Mouse (Mus musculus) limb, embryonic 13.5 days (tissue): ENCODE results near the gene Gm10644. TPM values are rescaled to one million over a fixed set of nuclear protein-coding genes. Genes with fewer than 3 reads are reported as not detected.
A peak's percentile ranks its signal among the peaks of the same experiment; 100 is the strongest.

Experiments used
- ATAC-seq: fragments of 200-750 bp; cut with Nextera tagmentation; 2 replicates; pipeline ENCODE4 v1.8.0; 2017; ENCODE audit warnings: low read depth, moderate number of reproducible peaks, moderate TSS enrichment; ENCODE audit not compliant: low FRiP score
- H3K27ac ChIP-seq: fragments of 300-500 bp; sonication (generic); 2 replicates; pipeline ENCODE4 v1.5.1; 2015; ENCODE audit warnings: inconsistent platforms, mild to moderate bottlenecking, moderate library complexity
- H3K27me3 ChIP-seq: fragments of 300-500 bp; sonication (generic); 2 replicates; pipeline ENCODE4 v1.6.1; 2015; ENCODE audit warnings: mild to moderate bottlenecking, inconsistent platforms
- H3K36me3 ChIP-seq: fragments of 300-500 bp; sonication (generic); 2 replicates; pipeline ENCODE4 v1.6.1; 2015; ENCODE audit warnings: inconsistent platforms, mild to moderate bottlenecking, moderate library complexity
- H3K4me1 ChIP-seq: fragments of 300-500 bp; sonication (generic); 2 replicates; pipeline ENCODE4 v1.6.1; 2015; ENCODE audit warnings: inconsistent platforms
- H3K4me2 ChIP-seq: fragments of 300-500 bp; sonication (generic); replicated peaks from 2 replicates; pipeline ENCODE4 v1.6.1; 2015; ENCODE audit warnings: inconsistent platforms, mild to moderate bottlenecking, moderate library complexity
- H3K4me3 ChIP-seq: fragments of 300-500 bp; sonication (generic); 2 replicates; pipeline ENCODE4 v1.5.1; 2015; ENCODE audit warnings: moderate library complexity, mild to moderate bottlenecking, inconsistent platforms
- H3K9ac ChIP-seq: fragments of 300-500 bp; sonication (generic); 2 replicates; pipeline ENCODE4 v1.6.1; 2015; ENCODE audit warnings: mild to moderate bottlenecking, inconsistent platforms
- H3K9me3 ChIP-seq: fragments of 300-500 bp; sonication (generic); 2 replicates; pipeline ENCODE4 v1.6.1; 2016; ENCODE audit warnings: inconsistent platforms
- WGBS: fragments of 180-500 bp; shearing (Covaris S2); methylation state at CpG from one replicate; pipeline ENCODE4 v1.1.7; 2015; 5-methylcytosine and 5-hydroxymethylcytosine counted together
- polyA plus RNA-seq: library from polyadenylated mRNA; unstranded; fragments of >200 nt; fragmentation: Nextera tagmentation; extraction: Ambion mirVana; gene quantifications from 2 replicates; pipeline ENCODE4 v1.2.1, GENCODE M21; 2015

The Gm10644 gene
- polyA plus RNA-seq, 1 experiment from 2014 or later = 0.43 TPM

DNA sequence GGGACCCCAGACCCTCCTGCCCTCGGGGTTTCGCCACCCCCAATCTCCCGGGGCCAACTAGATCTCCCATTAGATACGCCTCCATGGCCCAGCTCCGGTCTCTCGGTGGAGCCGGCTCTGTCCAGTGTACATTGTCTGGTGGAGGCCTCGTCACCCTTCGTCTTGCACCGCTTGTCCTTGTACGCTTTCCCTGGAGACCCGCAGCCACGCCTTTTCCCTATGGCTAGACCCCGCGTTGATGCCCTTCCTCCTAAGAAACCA, 883 bp upstream of the Gm10644 start:
- 2% methylated on average over 15 of the region's 15 CpGs for WGBS
- H3K9ac ChIP-seq = peak overlapping the region; percentile 67
- no peaks in the 10 kb centered on the region for H3K27me3 ChIP-seq
- H3K9me3 ChIP-seq = no peaks in the 10 kb centered on the region
- ATAC-seq = no peak
- peak overlapping the region; percentile 91 for H3K4me2 ChIP-seq
- no peaks in the 10 kb centered on the region for H3K36me3 ChIP-seq
- H3K4me3 ChIP-seq = peak overlapping the region; percentile 62
- H3K4me1 ChIP-seq = peaks cover 19% of the 10 kb centered on the region
- no peak overlapping the region for H3K27ac ChIP-seq

DNA sequence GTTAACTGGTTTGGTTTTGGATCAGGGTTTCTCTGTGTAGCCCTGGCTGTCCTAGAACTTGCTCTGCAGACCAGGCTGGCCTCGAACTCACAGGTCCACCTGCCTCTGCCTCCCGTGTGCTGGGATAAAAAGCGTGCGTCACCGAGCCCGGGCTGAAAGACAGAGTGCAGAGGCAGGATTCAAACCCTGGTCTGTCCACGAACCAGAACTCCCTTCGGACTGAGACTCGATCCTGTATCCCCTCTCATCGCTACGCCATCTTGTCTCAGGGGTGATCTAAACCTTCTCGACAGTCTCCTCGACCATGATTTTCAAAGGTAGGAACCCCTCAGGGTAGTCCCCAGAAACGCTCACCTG, 278 bp downstream of the Gm10644 start:
- no peaks in the 10 kb centered on the region for H3K27me3 ChIP-seq
- peaks cover 19% of the 10 kb centered on the region for H3K4me1 ChIP-seq
- no peak; the same call in 1 of the 2 replicates for ATAC-seq
- H3K36me3 ChIP-seq = no peaks in the 10 kb centered on the region
- no peaks in the 10 kb centered on the region for H3K9me3 ChIP-seq
- H3K4me3 ChIP-seq = peak overlapping the region; percentile 62
- 2% methylated on average over 14 of the region's 14 CpGs for WGBS
- peak overlapping the region; percentile 67 for H3K9ac ChIP-seq
- no peak overlapping the region for H3K27ac ChIP-seq
- H3K4me2 ChIP-seq = peak overlapping the region; percentile 91

DNA sequence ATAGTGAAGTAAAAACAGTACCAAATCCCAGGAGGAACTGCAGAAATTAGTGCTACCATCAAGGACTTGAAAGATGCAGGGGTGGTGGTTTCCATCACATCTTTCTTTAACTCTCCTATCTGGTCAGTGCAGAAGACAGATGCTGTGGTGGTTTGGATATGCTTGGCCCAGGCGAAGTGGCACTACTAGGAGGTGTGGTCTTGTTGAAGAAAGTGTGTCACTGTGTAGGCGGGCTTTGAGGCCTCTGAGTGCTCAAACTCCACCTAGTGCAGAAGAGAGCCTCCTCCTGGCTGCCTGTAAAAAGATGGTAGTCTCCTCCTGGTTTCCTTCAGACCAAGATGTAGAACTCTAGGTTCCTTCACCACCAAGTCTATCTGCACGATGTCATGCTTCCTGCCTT, 9.5 kb downstream of the Gm10644 start:
- Histone ChIP-seq H3K36me3 (no peaks in the 10 kb centered on the region), H3K9me3 (no peaks in the 10 kb centered on the region), H3K27me3 (no peaks in the 10 kb centered on the region), H3K4me1 (no peaks in the 10 kb centered on the region), H3K4me2 (no peak overlapping the region), H3K27ac (no peak overlapping the region), H3K9ac (no peak overlapping the region), H3K4me3 (no peak overlapping the region)
- WGBS = 62% methylated on average over 3 of the region's 3 CpGs
- ATAC-seq = no peak

DNA sequence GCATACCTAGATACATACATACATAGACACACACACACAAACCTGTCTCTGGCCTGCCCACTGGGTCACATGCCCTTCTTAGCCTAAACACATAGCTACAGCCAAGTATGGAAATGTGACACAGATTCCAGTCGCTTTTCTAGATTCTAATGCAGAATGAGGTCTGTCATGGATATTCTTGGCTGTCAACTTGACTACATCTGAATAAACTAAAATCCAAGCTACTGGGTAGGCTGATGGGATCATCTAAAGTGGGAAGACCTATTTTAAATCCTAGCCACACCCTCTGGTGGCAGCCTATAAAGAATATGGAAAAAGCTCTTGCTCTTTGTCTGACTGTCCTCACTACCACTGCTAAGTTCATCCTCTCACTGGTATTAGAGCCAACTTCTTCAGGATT, 12.6 kb downstream of the Gm10644 start:
- WGBS = 81% methylated on average over 1 of the region's 1 CpGs
- H3K4me1 ChIP-seq = no peaks in the 10 kb centered on the region

DNA sequence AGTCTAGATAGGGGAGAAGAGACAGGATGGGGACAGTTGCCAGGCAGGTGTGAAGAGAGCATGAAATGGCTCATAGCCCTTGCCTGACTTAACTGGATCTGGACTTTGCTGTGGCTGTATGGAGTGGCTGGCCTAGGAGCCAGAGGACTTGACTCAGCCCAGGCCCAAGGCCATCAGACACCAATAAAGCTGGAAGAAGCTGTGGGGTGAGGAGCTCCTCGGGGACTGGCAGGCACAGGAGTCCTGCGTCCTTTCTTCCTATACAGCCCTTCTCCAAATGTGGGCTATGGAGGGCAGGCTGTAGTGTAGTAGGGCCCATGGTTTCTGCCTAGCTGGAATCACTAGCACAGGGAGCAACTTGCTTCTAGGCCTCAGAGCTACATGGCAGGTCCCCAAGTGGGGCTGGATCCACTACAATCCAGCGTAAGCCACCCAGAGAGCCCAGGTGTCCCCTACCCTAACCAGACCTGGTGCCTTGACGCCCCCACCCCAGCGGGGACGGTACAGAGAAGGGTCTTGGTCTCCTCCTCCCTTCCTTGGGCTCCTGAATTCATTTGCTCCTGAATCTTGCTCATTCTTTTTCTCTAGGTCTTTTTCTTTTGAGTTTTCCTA, 13.8 kb downstream of the Gm10644 start:
- H3K4me1 ChIP-seq = no peaks in the 10 kb centered on the region
- H3K27me3 ChIP-seq = no peaks in the 10 kb centered on the region
- ATAC-seq = no peak; the same call in 1 of the 2 replicates
- H3K36me3 ChIP-seq = peaks cover 42% of the 10 kb centered on the region
- no peak overlapping the region for H3K4me2 ChIP-seq
- 69% methylated on average over 6 of the region's 6 CpGs for WGBS
- no peaks in the 10 kb centered on the region for H3K9me3 ChIP-seq
- no peak overlapping the region for H3K27ac ChIP-seq
- no peak overlapping the region for H3K4me3 ChIP-seq
- H3K9ac ChIP-seq = no peak overlapping the region

More for the DNA sequence above, 12.6 kb downstream of the Gm10644 start:
- Histone ChIP-seq H3K9me3 (no peaks in the 10 kb centered on the region), H3K4me3 (no peak overlapping the region), H3K9ac (no peak overlapping the region), H3K36me3 (peaks cover 30% of the 10 kb centered on the region), H3K27ac (no peak overlapping the region), H3K4me2 (no peak overlapping the region), H3K27me3 (no peaks in the 10 kb centered on the region)
- no peak for ATAC-seq

DNA sequence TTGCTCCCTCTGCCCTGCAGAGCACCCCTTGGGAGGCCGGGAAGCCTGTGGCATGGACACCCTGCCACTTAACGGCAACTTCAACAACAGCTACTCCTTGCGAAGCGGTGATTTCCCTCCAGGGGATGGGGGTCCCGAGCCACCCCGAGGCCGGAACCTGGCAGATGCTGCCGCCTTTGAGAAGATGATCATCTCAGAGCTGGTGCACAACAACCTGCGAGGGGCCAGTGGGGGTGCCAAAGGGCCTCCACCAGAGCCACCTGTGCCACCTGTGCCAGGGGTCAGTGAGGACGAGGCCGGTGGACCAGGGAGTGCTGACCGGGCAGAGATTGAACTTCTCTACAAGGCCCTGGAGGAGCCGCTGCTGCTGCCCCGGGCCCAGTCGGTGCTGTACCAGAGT, 16.7 kb downstream of the Gm10644 start:
- H3K4me1 ChIP-seq = no peaks in the 10 kb centered on the region
- WGBS = 92% methylated on average over 15 of the region's 15 CpGs
- H3K27ac ChIP-seq = no peak overlapping the region; the same call in 1 of the 2 replicates
- H3K4me3 ChIP-seq = no peak overlapping the region
- H3K9ac ChIP-seq = no peak overlapping the region
- no peak for ATAC-seq
- H3K27me3 ChIP-seq = no peaks in the 10 kb centered on the region
- H3K36me3 ChIP-seq = peaks cover 71% of the 10 kb centered on the region
- no peaks in the 10 kb centered on the region for H3K9me3 ChIP-seq
- no peak overlapping the region for H3K4me2 ChIP-seq

DNA sequence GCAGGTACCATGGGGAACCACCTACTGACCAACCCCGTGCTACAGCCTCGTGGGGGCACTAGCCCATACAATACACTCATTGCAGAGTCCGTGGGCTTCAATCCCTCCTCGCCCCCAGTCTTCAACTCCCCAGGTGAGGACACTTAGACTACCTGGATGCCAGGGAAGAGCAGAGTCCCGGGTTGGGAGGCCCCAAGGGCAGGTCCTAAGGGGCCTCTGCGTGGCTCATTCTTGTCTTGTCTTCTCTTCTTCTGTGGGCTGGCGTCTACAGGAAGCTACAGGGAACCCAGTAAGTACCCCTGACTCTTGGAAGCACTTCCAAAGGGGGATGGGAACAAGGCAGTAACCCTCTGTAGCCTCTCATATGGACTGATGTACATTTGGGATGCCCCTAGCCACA, 17.4 kb downstream of the Gm10644 start:
- 96% methylated on average over 7 of the region's 7 CpGs for WGBS
- Histone ChIP-seq H3K4me3 (no peak overlapping the region), H3K27me3 (no peaks in the 10 kb centered on the region), H3K36me3 (peaks cover 78% of the 10 kb centered on the region), H3K27ac (no peak overlapping the region), H3K9ac (no peak overlapping the region), H3K4me1 (no peaks in the 10 kb centered on the region), H3K4me2 (no peak overlapping the region), H3K9me3 (no peaks in the 10 kb centered on the region)
- ATAC-seq = no peak

DNA sequence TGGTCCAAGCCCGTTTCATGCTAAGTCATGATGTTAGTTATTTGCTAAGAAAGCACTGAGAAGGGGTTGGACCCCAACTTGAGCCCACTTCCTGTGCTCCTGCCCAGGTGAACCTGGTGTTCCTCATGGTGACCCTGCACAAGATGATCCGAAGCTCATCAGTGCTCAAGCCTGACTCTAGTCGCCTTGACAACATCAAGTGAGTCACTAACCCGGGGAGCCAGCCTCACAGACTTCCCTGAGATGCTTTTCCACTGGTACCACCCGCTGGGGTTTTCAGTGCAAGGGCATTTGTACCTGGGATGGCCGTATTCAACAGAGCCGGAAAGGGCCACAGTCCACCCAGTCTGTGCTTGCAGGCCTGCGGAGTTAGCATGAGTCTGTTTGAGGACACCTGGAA, 19.6 kb downstream of the Gm10644 start:
- WGBS = 93% methylated on average over 8 of the region's 8 CpGs
- no peak overlapping the region for H3K9ac ChIP-seq
- no peaks in the 10 kb centered on the region for H3K9me3 ChIP-seq
- H3K4me3 ChIP-seq = no peak overlapping the region
- no peaks in the 10 kb centered on the region for H3K27me3 ChIP-seq
- no peak overlapping the region for H3K27ac ChIP-seq
- H3K4me1 ChIP-seq = no peaks in the 10 kb centered on the region
- ATAC-seq = no peak
- no peak overlapping the region for H3K4me2 ChIP-seq
- H3K36me3 ChIP-seq = peaks cover 100% of the 10 kb centered on the region

DNA sequence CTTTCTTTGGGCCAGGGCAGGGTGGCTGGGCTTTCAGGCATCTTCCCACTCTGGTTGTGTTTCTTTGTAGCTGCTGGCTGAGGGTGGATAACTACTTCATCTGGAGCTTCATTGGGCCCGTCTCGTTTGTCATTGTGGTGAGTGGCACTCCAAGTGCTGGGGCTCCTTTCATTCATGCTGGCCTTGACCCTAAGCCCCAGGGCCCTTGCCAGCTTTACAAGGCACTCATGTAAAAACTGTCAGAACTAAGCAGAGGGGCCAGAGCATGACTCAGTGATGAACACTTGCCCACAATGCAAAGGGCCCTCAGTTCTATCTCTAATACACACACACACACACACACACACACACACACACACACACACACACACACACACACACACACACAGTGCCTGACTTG, 20.0 kb downstream of the Gm10644 start:
- no peak overlapping the region for H3K4me2 ChIP-seq
- H3K27ac ChIP-seq = no peak overlapping the region
- H3K4me1 ChIP-seq = no peaks in the 10 kb centered on the region
- 91% methylated on average over 2 of the region's 2 CpGs for WGBS
- H3K27me3 ChIP-seq = no peaks in the 10 kb centered on the region
- no peak for ATAC-seq
- H3K9ac ChIP-seq = no peak overlapping the region
- no peak overlapping the region for H3K4me3 ChIP-seq
- H3K9me3 ChIP-seq = no peaks in the 10 kb centered on the region
- H3K36me3 ChIP-seq = peaks cover 100% of the 10 kb centered on the region

DNA sequence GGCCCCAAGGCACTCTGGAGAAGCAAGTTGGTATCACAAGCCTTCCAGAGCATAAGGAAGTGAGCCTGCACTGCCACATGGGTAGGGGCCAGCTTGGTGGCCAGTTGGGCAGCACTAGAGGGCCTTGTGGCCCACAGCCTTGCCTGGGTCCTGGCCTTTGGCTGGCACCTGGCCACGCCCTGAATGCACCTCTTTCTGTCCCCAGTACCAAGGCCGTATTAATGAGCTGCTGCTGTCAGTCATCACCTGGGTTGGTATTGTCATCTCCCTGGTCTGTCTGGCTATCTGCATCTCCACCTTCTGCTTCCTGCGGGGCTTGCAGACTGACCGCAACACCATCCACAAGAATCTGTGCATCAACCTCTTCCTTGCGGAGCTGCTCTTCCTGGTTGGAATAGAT, 20.8 kb downstream of the Gm10644 start:
- Histone ChIP-seq H3K27me3 (no peaks in the 10 kb centered on the region), H3K4me3 (no peak overlapping the region), H3K4me1 (no peaks in the 10 kb centered on the region), H3K9me3 (no peaks in the 10 kb centered on the region), H3K4me2 (no peak overlapping the region), H3K9ac (no peak overlapping the region), H3K27ac (no peak overlapping the region), H3K36me3 (peaks cover 100% of the 10 kb centered on the region)
- ATAC-seq = no peak
- 86% methylated on average over 5 of the region's 5 CpGs for WGBS

DNA sequence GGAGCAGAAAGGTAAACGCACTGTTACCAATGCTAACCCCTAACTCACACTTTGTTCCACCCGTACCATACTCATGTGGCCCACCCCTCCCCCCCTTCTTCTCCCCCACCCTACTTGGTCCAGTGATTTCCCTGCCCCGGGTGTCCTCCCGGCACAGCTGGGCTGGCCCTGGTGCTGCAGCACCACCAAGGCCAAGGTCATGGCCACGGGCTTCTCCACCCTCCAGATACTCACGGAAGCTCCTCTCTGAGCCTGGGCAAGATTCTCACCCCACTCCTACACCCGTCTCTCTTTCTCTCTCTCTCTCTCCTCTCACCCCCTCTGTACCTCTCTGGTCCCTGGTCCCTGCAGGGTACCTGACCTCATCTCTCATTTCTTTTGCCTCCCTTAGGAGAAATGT, 28.7 kb downstream of the Gm10644 start:
- Histone ChIP-seq H3K4me3 (no peak overlapping the region), H3K27me3 (no peaks in the 10 kb centered on the region), H3K9ac (no peak overlapping the region), H3K4me1 (no peaks in the 10 kb centered on the region), H3K9me3 (no peaks in the 10 kb centered on the region), H3K4me2 (no peak overlapping the region), H3K36me3 (peaks cover 92% of the 10 kb centered on the region), H3K27ac (no peak overlapping the region)
- 74% methylated on average over 7 of the region's 7 CpGs for WGBS
- ATAC-seq = no peak

DNA sequence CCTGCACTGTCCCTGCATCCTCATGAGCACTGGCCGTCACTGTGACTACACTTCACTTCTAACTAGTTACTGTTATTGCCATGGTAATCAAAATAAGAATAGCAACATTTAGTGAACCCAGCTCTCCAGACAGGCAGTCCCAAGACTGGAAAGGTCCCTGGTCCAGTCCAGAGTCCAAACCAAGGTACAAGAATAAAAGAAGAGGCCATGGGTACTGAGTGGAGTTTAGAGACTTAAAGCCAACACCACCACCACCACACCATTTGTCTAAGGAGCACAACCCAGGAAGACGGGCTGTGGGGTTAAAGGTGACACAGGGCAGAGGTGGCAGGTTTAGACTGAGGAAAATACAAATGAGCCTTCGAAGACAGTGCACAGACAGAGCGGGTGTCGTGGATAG, 30.4 kb downstream of the Gm10644 start:
- no peaks in the 10 kb centered on the region for H3K4me1 ChIP-seq
- ATAC-seq = no peak
- no peak overlapping the region for H3K27ac ChIP-seq
- no peak overlapping the region for H3K4me3 ChIP-seq
- H3K9ac ChIP-seq = no peak overlapping the region
- no peaks in the 10 kb centered on the region for H3K27me3 ChIP-seq
- H3K4me2 ChIP-seq = no peak overlapping the region
- peaks cover 90% of the 10 kb centered on the region for H3K36me3 ChIP-seq
- no peaks in the 10 kb centered on the region for H3K9me3 ChIP-seq
- WGBS = 87% methylated on average over 5 of the region's 5 CpGs

DNA sequence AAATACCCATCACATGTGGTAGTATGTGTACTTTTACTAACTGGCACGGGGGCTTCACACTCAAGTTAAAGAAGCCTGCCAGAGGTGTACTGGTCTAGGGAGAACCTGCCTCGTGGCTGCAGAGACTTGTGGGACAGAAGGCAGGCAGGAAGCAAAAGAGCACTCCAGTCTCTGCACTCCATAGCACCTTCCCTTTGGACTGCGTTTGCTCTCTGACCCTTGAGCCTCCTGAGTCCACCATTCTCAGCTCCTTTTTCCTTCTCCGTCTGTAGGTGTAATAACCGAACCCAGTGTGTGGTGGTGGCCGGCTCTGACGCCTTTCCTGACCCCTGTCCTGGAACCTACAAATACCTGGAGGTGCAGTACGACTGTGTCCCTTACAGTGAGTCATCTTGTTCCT, 32.3 kb downstream of the Gm10644 start:
- 93% methylated on average over 8 of the region's 8 CpGs for WGBS

More for the DNA sequence above, 32.3 kb downstream of the Gm10644 start:
- H3K9me3 ChIP-seq = no peaks in the 10 kb centered on the region
- no peak overlapping the region for H3K4me3 ChIP-seq
- H3K4me1 ChIP-seq = no peaks in the 10 kb centered on the region
- H3K36me3 ChIP-seq = peaks cover 90% of the 10 kb centered on the region
- H3K4me2 ChIP-seq = no peak overlapping the region
- H3K9ac ChIP-seq = no peak overlapping the region
- no peak overlapping the region for H3K27ac ChIP-seq
- no peak for ATAC-seq
- no peaks in the 10 kb centered on the region for H3K27me3 ChIP-seq
